Mouse (Mus musculus): ENCODE measurements around the gene Cd9.
A peak's percentile ranks its signal among the peaks of the same experiment; 100 is the strongest.
"Not testable (repeated sequence)": the region's sequence is repeated elsewhere in the genome, so short reads cannot be mapped to it uniquely, and the experiment has no call there.

The Cd9 gene

GRCm38 (mm10) chr6:125498062-125498461, 3.5 kb upstream of the Cd9 start:
- peak; percentile 66 for DNase-seq (ENCODE audit: low spot score)

- DNase-seq (ENCODE audit: low spot score), result no peak
These were observed 1.8 kb upstream of the Cd9 start for GRCm38 (mm10) chr6:125496417-125496816.

- no peak for DNase-seq (ENCODE audit: low spot score)
These were observed 770 bp upstream of the Cd9 start for GRCm38 (mm10) chr6:125495361-125495760.

GRCm38 (mm10) chr6:125493147-125493546, 1.4 kb downstream of the Cd9 start:
- no peak for DNase-seq (ENCODE audit: low spot score)

- no peak for DNase-seq (ENCODE audit: low spot score)
These were observed 1.9 kb downstream of the Cd9 start for GRCm38 (mm10) chr6:125492664-125493063.

- no peak for DNase-seq (ENCODE audit: low spot score)
These were observed 2.6 kb downstream of the Cd9 start for GRCm38 (mm10) chr6:125492033-125492432.

GRCm38 (mm10) chr6:125491393-125491792, 3.2 kb downstream of the Cd9 start:
- DNase-seq (ENCODE audit: low spot score), result no peak

GRCm38 (mm10) chr6:125489881-125490559, 4.6 kb downstream of the Cd9 start:
- DNase-seq (ENCODE audit: low spot score), result peak; percentile 60

- DNase-seq (ENCODE audit: low spot score), result no peak
These were observed 9.0 kb downstream of the Cd9 start for GRCm38 (mm10) chr6:125485589-125485988.

GRCm38 (mm10) chr6:125484721-125485120, 9.9 kb downstream of the Cd9 start:
- no peak for DNase-seq (ENCODE audit: low spot score)

GRCm38 (mm10) chr6:125484313-125484660, 10.3 kb downstream of the Cd9 start:
- DNase-seq (ENCODE audit: low spot score), result not testable (repeated sequence)

- DNase-seq (ENCODE audit: low spot score), result no peak
These were observed 10.9 kb downstream of the Cd9 start for GRCm38 (mm10) chr6:125483515-125484312.

GRCm38 (mm10) chr6:125482427-125482831, 12.2 kb downstream of the Cd9 start:
- peak; percentile 65 for DNase-seq (ENCODE audit: low spot score)

GRCm38 (mm10) chr6:125481667-125482390, 12.8 kb downstream of the Cd9 start:
- peak; percentile 29 for DNase-seq (ENCODE audit: low spot score)

- DNase-seq (ENCODE audit: low spot score), result peak; percentile 45
These were observed 13.9 kb downstream of the Cd9 start for GRCm38 (mm10) chr6:125480396-125481361.

- DNase-seq (ENCODE audit: low spot score), result no peak
These were observed 15.2 kb downstream of the Cd9 start for GRCm38 (mm10) chr6:125479359-125479758.

GRCm38 (mm10) chr6:125478135-125479128, 16.2 kb downstream of the Cd9 start:
- DNase-seq (ENCODE audit: low spot score), result no peak

GRCm38 (mm10) chr6:125476826-125477589, 17.6 kb downstream of the Cd9 start:
- DNase-seq (ENCODE audit: low spot score), result no peak

- no peak for DNase-seq (ENCODE audit: low spot score)
These were observed 18.5 kb downstream of the Cd9 start for GRCm38 (mm10) chr6:125476090-125476489.

- DNase-seq (ENCODE audit: low spot score), result no peak
These were observed 19.4 kb downstream of the Cd9 start for GRCm38 (mm10) chr6:125475184-125475583.

All from adipocyte (in vitro differentiated cells).